Mouse (Mus musculus) myocyte (in vitro differentiated cells): ENCODE measurements at regions not wholly inside any gene's neighbourhood (a gene's known extent, or its start where the extent isn't known, plus 50 kb on each side); places are given as distances from the start of the nearest gene placed in this dataset.

Experiments used
- H3K27me3 ChIP-seq: one replicate; pipeline ENCODE4 v1.6.1; 2011; ENCODE audit not compliant: control insufficient read depth, insufficient read depth, insufficient read length
- H3K36me3 ChIP-seq: one replicate; pipeline ENCODE4 v1.6.1; 2011; ENCODE audit not compliant: control insufficient read depth, insufficient read depth
- H3K4me2 ChIP-seq: one replicate; pipeline ENCODE4 v1.6.1; 2011; ENCODE audit warnings: low read depth, control low read depth
- H3K4me3 ChIP-seq: one replicate; pipeline ENCODE4 v1.5.1; 2011; ENCODE audit warnings: mild to moderate bottlenecking, control low read depth, moderate library complexity
- H3K79me2 ChIP-seq: one replicate; pipeline ENCODE4 v1.6.1; 2011; ENCODE audit not compliant: control insufficient read depth, insufficient read depth
- H3ac ChIP-seq: one replicate; pipeline ENCODE4 v1.6.1; 2011; ENCODE audit not compliant: control insufficient read depth, insufficient read length
- CEBPB ChIP-seq: IDR thresholded peaks from 2 replicates; pipeline ENCODE4 v1.6.1; 2011; ENCODE audit warnings: mild to moderate bottlenecking, moderate library complexity; ENCODE audit not compliant: poor library complexity, insufficient read depth, severe bottlenecking
- E2F4 ChIP-seq: IDR thresholded peaks from one replicate; pipeline ENCODE4 v1.6.1; 2011; ENCODE audit warnings: mild to moderate bottlenecking, control low read depth, moderate library complexity; ENCODE audit not compliant: insufficient read depth
- MAX ChIP-seq: IDR thresholded peaks from one replicate; pipeline ENCODE4 v1.6.1; 2011; ENCODE audit warnings: low read depth, mild to moderate bottlenecking, control low read depth
- MYOD1 ChIP-seq, 3 experiments: IDR thresholded peaks; one replicate each; pipeline ENCODE4 v1.6.1; 2011; ENCODE audit warnings: control low read depth in 2 of 3, low read depth in 2 of 3, mild to moderate bottlenecking in 2 of 3, moderate library complexity in 1 of 3; ENCODE audit not compliant: insufficient read length in 2 of 3, control insufficient read depth in 1 of 3
- MYOG ChIP-seq, 3 experiments: IDR thresholded peaks; one replicate each; pipeline ENCODE4 v1.6.1; 2011; ENCODE audit warnings: control low read depth in 2 of 3, low read depth in 2 of 3, mild to moderate bottlenecking in 2 of 3; ENCODE audit not compliant: insufficient read length in 2 of 3, control insufficient read depth in 1 of 3, insufficient read depth in 1 of 3
- POLR2A ChIP-seq: IDR thresholded peaks from one replicate; pipeline ENCODE4 v1.6.1; 2011; ENCODE audit warnings: low read depth, mild to moderate bottlenecking, control low read depth, moderate library complexity; ENCODE audit not compliant: insufficient read length
- POLR2AphosphoS2 ChIP-seq: IDR thresholded peaks from one replicate; pipeline ENCODE4 v1.6.1; 2011; ENCODE audit warnings: low read depth, control low read depth; ENCODE audit not compliant: insufficient read length
- REST ChIP-seq: IDR thresholded peaks from one replicate; pipeline ENCODE4 v1.6.1; 2011; ENCODE audit warnings: mild to moderate bottlenecking, control low read depth, moderate library complexity; ENCODE audit not compliant: insufficient read depth, insufficient read length
- SRF ChIP-seq: IDR thresholded peaks from one replicate; pipeline ENCODE4 v1.6.1; 2011; ENCODE audit warnings: low read depth; ENCODE audit not compliant: control insufficient read depth, insufficient read length
- TCF12 ChIP-seq: IDR thresholded peaks from one replicate; pipeline ENCODE4 v1.6.1; 2011; ENCODE audit warnings: mild to moderate bottlenecking, control low read depth; ENCODE audit not compliant: poor library complexity, insufficient read depth, severe bottlenecking
- TCF3 ChIP-seq: IDR thresholded peaks from one replicate; pipeline ENCODE4 v1.6.1; 2011; ENCODE audit warnings: low read depth, control low read depth; ENCODE audit not compliant: insufficient read length
- USF1 ChIP-seq: IDR thresholded peaks from one replicate; pipeline ENCODE4 v1.6.1; 2011; ENCODE audit warnings: low read depth, mild to moderate bottlenecking, control low read depth, moderate library complexity

DNA sequence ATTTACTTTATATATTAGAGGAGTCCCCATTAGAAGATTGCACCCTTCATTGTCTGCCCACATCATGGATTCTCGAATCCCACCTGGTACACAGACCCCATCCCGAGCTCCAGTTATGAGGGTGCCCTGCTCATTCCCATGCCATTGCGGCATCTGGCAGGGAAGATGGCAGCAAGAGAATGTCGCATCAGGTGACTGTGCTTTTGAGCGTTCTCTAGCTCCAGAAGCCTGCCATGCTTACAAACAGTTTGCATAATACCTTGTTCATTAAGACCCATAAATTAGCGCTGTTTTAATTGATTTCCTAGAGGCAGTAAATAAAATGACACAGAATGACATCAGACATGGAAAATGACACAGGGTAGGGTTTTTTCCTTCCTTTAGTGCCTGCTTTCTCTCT, 398.0 kb upstream of the Igfbp7 start:
- Histone ChIP-seq H3K4me2 (no peak overlapping the region), H3ac (no peak overlapping the region), H3K4me3 (no peak overlapping the region), H3K36me3 (no peaks in the 10 kb centered on the region), H3K79me2 (no peaks in the 10 kb centered on the region), H3K27me3 (no peaks in the 10 kb centered on the region)
- TF ChIP-seq TCF3, result no peak
- no peak for TF ChIP-seq E2F4
- no peak for TF ChIP-seq POLR2A
- TF ChIP-seq CEBPB, result no peak
- TF ChIP-seq MYOG (IDR thresholded peaks at IDR 0.05; ENCODE audit: control insufficient read depth in 1 of 3, insufficient read depth in 1 of 3, insufficient read length in 2 of 3, low read depth in 2 of 3), result no peak
- TF ChIP-seq SRF, result no peak
- no peak for TF ChIP-seq MAX
- TF ChIP-seq MYOD1 (IDR thresholded peaks at IDR 0.05; ENCODE audit: control insufficient read depth in 1 of 3, insufficient read length in 2 of 3, low read depth in 2 of 3), result no peak
- TF ChIP-seq USF1, result no peak
- TF ChIP-seq TCF12, result no peak
- no peak for TF ChIP-seq REST
- no peak for TF ChIP-seq POLR2AphosphoS2

GRCm38 (mm10) chr5:77805303-77805702, 397.5 kb upstream of the Igfbp7 start:
- Histone ChIP-seq H3K36me3 (no peaks in the 10 kb centered on the region), H3K79me2 (no peaks in the 10 kb centered on the region), H3ac (no peak overlapping the region), H3K27me3 (no peaks in the 10 kb centered on the region), H3K4me3 (no peak overlapping the region), H3K4me2 (no peak overlapping the region)
- TF ChIP-seq MYOD1 (IDR thresholded peaks at IDR 0.05; ENCODE audit: control insufficient read depth in 1 of 3, insufficient read length in 2 of 3, low read depth in 2 of 3) (no peak), E2F4 (no peak), SRF (no peak), TCF12 (no peak), TCF3 (no peak), MAX (no peak), REST (no peak), USF1 (no peak), MYOG (IDR thresholded peaks at IDR 0.05; ENCODE audit: control insufficient read depth in 1 of 3, insufficient read depth in 1 of 3, insufficient read length in 2 of 3, low read depth in 2 of 3) (no peak), POLR2A (no peak), POLR2AphosphoS2 (no peak), CEBPB (no peak)

- TF ChIP-seq MYOD1 (IDR thresholded peaks at IDR 0.05; ENCODE audit: control insufficient read depth in 1 of 3, insufficient read length in 2 of 3, low read depth in 2 of 3) (no peak), SRF (no peak), POLR2A (no peak), MYOG (IDR thresholded peaks at IDR 0.05; ENCODE audit: control insufficient read depth in 1 of 3, insufficient read depth in 1 of 3, insufficient read length in 2 of 3, low read depth in 2 of 3) (no peak), POLR2AphosphoS2 (no peak), USF1 (no peak), CEBPB (no peak), MAX (no peak), TCF3 (no peak)
- Histone ChIP-seq H3ac (no peak overlapping the region), H3K79me2 (no peaks in the 10 kb centered on the region), H3K36me3 (no peaks in the 10 kb centered on the region), H3K27me3 (no peaks in the 10 kb centered on the region), H3K4me2 (peak overlapping the region; percentile 82), H3K4me3 (peak overlapping the region; percentile 12)
Measured at GRCm38 (mm10) chr5:77804113-77804512, 396.3 kb upstream of the Igfbp7 start.

- peak overlapping the region; percentile 12 for H3K4me3 ChIP-seq
- TF ChIP-seq POLR2AphosphoS2, result no peak
- TF ChIP-seq USF1, result no peak
- no peak for TF ChIP-seq REST
- no peak for TF ChIP-seq POLR2A
- no peak for TF ChIP-seq TCF3
- no peak for TF ChIP-seq MYOD1 (IDR thresholded peaks at IDR 0.05; ENCODE audit: control insufficient read depth in 1 of 3, insufficient read length in 2 of 3, low read depth in 2 of 3)
- TF ChIP-seq MYOG (IDR thresholded peaks at IDR 0.05; ENCODE audit: control insufficient read depth in 1 of 3, insufficient read depth in 1 of 3, insufficient read length in 2 of 3, low read depth in 2 of 3), result no peak
- no peak for TF ChIP-seq E2F4
- TF ChIP-seq CEBPB, result no peak
- no peak for TF ChIP-seq SRF
- no peak for TF ChIP-seq MAX
- TF ChIP-seq TCF12, result no peak
- no peaks in the 10 kb centered on the region for H3K36me3 ChIP-seq
- H3ac ChIP-seq, result no peak overlapping the region
- no peaks in the 10 kb centered on the region for H3K79me2 ChIP-seq
- H3K27me3 ChIP-seq, result no peaks in the 10 kb centered on the region
- H3K4me2 ChIP-seq, result peak overlapping the region; percentile 82
Measured at GRCm38 (mm10) chr5:77803562-77803961, 395.7 kb upstream of the Igfbp7 start.
